Mouse (Mus musculus): ENCODE results near the gene Sbk1.
"Not testable (repeated sequence)": the region's sequence is repeated elsewhere in the genome, so short reads cannot be mapped to it uniquely, and the experiment has no call there.

Sbk1 gene

GRCm38 (mm10) chr7:126277536-126278295 lies 5.3 kb downstream of the Sbk1 start:
- Histone ChIP-seq H3K36me3 (ENCODE audit: control insufficient read depth, insufficient read depth, low read length, poor library complexity, severe bottlenecking) (peaks cover 8% of the 10 kb centered on the region), H3K27me3 (ENCODE audit: control insufficient read depth, insufficient read depth, low read length, poor library complexity, severe bottlenecking) (no peaks in the 10 kb centered on the region)
- DNase-seq (ENCODE audit: low read depth, low spot score): peak; percentile 74

GRCm38 (mm10) chr7:126278799-126279198 lies 6.4 kb downstream of the Sbk1 start:
- H3K36me3 ChIP-seq (ENCODE audit: control insufficient read depth, insufficient read depth, low read length, poor library complexity, severe bottlenecking): peaks cover 12% of the 10 kb centered on the region
- H3K27me3 ChIP-seq (ENCODE audit: control insufficient read depth, insufficient read depth, low read length, poor library complexity, severe bottlenecking): no peaks in the 10 kb centered on the region
- DNase-seq (ENCODE audit: low read depth, low spot score): no peak

GRCm38 (mm10) chr7:126279774-126280482 lies 7.5 kb downstream of the Sbk1 start:
- DNase-seq (ENCODE audit: low read depth, low spot score): no peak
- Histone ChIP-seq H3K36me3 (ENCODE audit: control insufficient read depth, insufficient read depth, low read length, poor library complexity, severe bottlenecking) (peaks cover 12% of the 10 kb centered on the region), H3K27me3 (ENCODE audit: control insufficient read depth, insufficient read depth, low read length, poor library complexity, severe bottlenecking) (no peaks in the 10 kb centered on the region)

GRCm38 (mm10) chr7:126280696-126281095 lies 8.3 kb downstream of the Sbk1 start:
- DNase-seq (ENCODE audit: low read depth, low spot score): peak; percentile 48

GRCm38 (mm10) chr7:126281876-126282682 lies 9.7 kb downstream of the Sbk1 start:
- H3K27me3 ChIP-seq (ENCODE audit: control insufficient read depth, insufficient read depth, low read length, poor library complexity, severe bottlenecking): no peaks in the 10 kb centered on the region
- peak; percentile 63 for DNase-seq (ENCODE audit: low read depth, low spot score)
- H3K36me3 ChIP-seq (ENCODE audit: control insufficient read depth, insufficient read depth, low read length, poor library complexity, severe bottlenecking): peaks cover 7% of the 10 kb centered on the region

More at GRCm38 (mm10) chr7:126280696-126281095, 8.3 kb downstream of the Sbk1 start:
- Histone ChIP-seq H3K36me3 (ENCODE audit: control insufficient read depth, insufficient read depth, low read length, poor library complexity, severe bottlenecking) (peaks cover 10% of the 10 kb centered on the region), H3K27me3 (ENCODE audit: control insufficient read depth, insufficient read depth, low read length, poor library complexity, severe bottlenecking) (no peaks in the 10 kb centered on the region)

- H3K27me3 ChIP-seq (ENCODE audit: control insufficient read depth, insufficient read depth, low read length, poor library complexity, severe bottlenecking); H3K36me3 ChIP-seq (ENCODE audit: control insufficient read depth, insufficient read depth, low read length, poor library complexity, severe bottlenecking); DNase-seq (ENCODE audit: low read depth, low spot score): not testable (repeated sequence)
Observed at GRCm38 (mm10) chr7:126282683-126282990, 10.2 kb downstream of the Sbk1 start.

- peaks cover 7% of the 10 kb centered on the region for H3K36me3 ChIP-seq (ENCODE audit: control insufficient read depth, insufficient read depth, low read length, poor library complexity, severe bottlenecking)
- no peak for DNase-seq (ENCODE audit: low read depth, low spot score)
- H3K27me3 ChIP-seq (ENCODE audit: control insufficient read depth, insufficient read depth, low read length, poor library complexity, severe bottlenecking): no peaks in the 10 kb centered on the region
Observed at GRCm38 (mm10) chr7:126284021-126284420, 11.6 kb downstream of the Sbk1 start.

- no peak for DNase-seq (ENCODE audit: low read depth, low spot score)
- Histone ChIP-seq H3K36me3 (ENCODE audit: control insufficient read depth, insufficient read depth, low read length, poor library complexity, severe bottlenecking) (peaks cover 7% of the 10 kb centered on the region), H3K27me3 (ENCODE audit: control insufficient read depth, insufficient read depth, low read length, poor library complexity, severe bottlenecking) (no peaks in the 10 kb centered on the region)
Observed at GRCm38 (mm10) chr7:126284441-126284840, 12.0 kb downstream of the Sbk1 start.

- H3K36me3 ChIP-seq (ENCODE audit: control insufficient read depth, insufficient read depth, low read length, poor library complexity, severe bottlenecking): peaks cover 7% of the 10 kb centered on the region
- no peak for DNase-seq (ENCODE audit: low read depth, low spot score)
Observed at GRCm38 (mm10) chr7:126284865-126285264, 12.4 kb downstream of the Sbk1 start.

GRCm38 (mm10) chr7:126285293-126286211 lies 13.1 kb downstream of the Sbk1 start:
- peak; percentile 88 for DNase-seq (ENCODE audit: low read depth, low spot score)
- Histone ChIP-seq H3K27me3 (ENCODE audit: control insufficient read depth, insufficient read depth, low read length, poor library complexity, severe bottlenecking) (no peaks in the 10 kb centered on the region), H3K36me3 (ENCODE audit: control insufficient read depth, insufficient read depth, low read length, poor library complexity, severe bottlenecking) (peaks cover 12% of the 10 kb centered on the region)

More at GRCm38 (mm10) chr7:126284865-126285264, 12.4 kb downstream of the Sbk1 start:
- no peaks in the 10 kb centered on the region for H3K27me3 ChIP-seq (ENCODE audit: control insufficient read depth, insufficient read depth, low read length, poor library complexity, severe bottlenecking)

- DNase-seq (ENCODE audit: low read depth, low spot score): no peak
- Histone ChIP-seq H3K27me3 (ENCODE audit: control insufficient read depth, insufficient read depth, low read length, poor library complexity, severe bottlenecking) (no peaks in the 10 kb centered on the region), H3K36me3 (ENCODE audit: control insufficient read depth, insufficient read depth, low read length, poor library complexity, severe bottlenecking) (peaks cover 18% of the 10 kb centered on the region)
Observed at GRCm38 (mm10) chr7:126286311-126286710, 13.9 kb downstream of the Sbk1 start.

- DNase-seq (ENCODE audit: low read depth, low spot score): peak; percentile 37
- Histone ChIP-seq H3K36me3 (ENCODE audit: control insufficient read depth, insufficient read depth, low read length, poor library complexity, severe bottlenecking) (peaks cover 29% of the 10 kb centered on the region), H3K27me3 (ENCODE audit: control insufficient read depth, insufficient read depth, low read length, poor library complexity, severe bottlenecking) (no peaks in the 10 kb centered on the region)
Observed at GRCm38 (mm10) chr7:126287493-126288103, 15.2 kb downstream of the Sbk1 start.

GRCm38 (mm10) chr7:126288104-126288497 lies 15.7 kb downstream of the Sbk1 start:
- H3K36me3 ChIP-seq (ENCODE audit: control insufficient read depth, insufficient read depth, low read length, poor library complexity, severe bottlenecking): peaks cover 32% of the 10 kb centered on the region
- no peak for DNase-seq (ENCODE audit: low read depth, low spot score)

More at GRCm38 (mm10) chr7:126288104-126288497, 15.7 kb downstream of the Sbk1 start:
- H3K27me3 ChIP-seq (ENCODE audit: control insufficient read depth, insufficient read depth, low read length, poor library complexity, severe bottlenecking): no peaks in the 10 kb centered on the region
